In the genomic region with DNA sequence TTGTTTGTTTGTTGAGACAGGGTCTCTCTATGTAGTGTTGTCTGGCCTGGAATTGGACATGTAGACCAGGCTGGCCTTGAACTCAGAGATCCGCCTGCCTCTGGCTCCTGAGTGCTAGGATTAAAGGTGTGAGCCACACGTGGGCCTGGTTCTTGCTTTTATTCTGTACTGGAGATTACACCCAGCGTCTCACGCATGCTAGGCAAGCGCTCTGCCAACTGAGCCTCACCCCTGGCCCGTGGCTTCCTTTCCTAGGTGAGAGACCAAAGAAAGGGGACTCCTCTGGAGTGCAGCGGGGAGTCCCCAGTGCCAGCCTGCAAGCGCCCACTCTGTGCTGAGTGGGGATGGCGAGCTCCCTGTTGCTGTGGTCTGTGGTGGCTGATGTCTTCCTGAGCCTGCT, we compare ENCODE assay signal across 18 mouse cellular contexts.
"Had no signal": no experiment of that assay in that cellular context is flagged by ENCODE, and none has a peak within 500 bp of the region (broad histone marks: within the 10 kb centered on the region; RNA-seq: fewer than 3 reads in every experiment).

No protein-coding gene starts in this region.

- H3K9ac ChIP-seq: lung, embryonic 14.5 days; midbrain, embryonic 12.5 days; neural tube, embryonic 13.5 days; neural tube, embryonic 15.5 days had no signal

- H3K4me3 ChIP-seq: midbrain, embryonic 10.5 days; midbrain, embryonic 12.5 days; myocyte; neural tube, embryonic 13.5 days; neural tube, embryonic 15.5 days had no signal

- ATAC-seq: midbrain, embryonic 16.5 days had no signal

- H3K36me3 ChIP-seq: midbrain, embryonic 10.5 days; midbrain, embryonic 12.5 days; neural tube, embryonic 13.5 days; neural tube, embryonic 15.5 days had no signal

- H3K4me2 ChIP-seq: lung, embryonic 14.5 days; midbrain, embryonic 12.5 days; neural tube, embryonic 13.5 days; neural tube, embryonic 15.5 days had no signal

- H3K27ac ChIP-seq: midbrain, embryonic 10.5 days; midbrain, embryonic 12.5 days; neural tube, embryonic 13.5 days; neural tube, embryonic 15.5 days had no signal

- H3K9me3 ChIP-seq: midbrain, embryonic 10.5 days; midbrain, embryonic 12.5 days; neural tube, embryonic 13.5 days; neural tube, embryonic 15.5 days had no signal

- DNase-seq: lung, embryonic 14.5 days; lung, postnatal 10 days; lung, postnatal 4 days; midbrain, embryonic 14.5 days; retina, postnatal 1 day; right cerebral cortex, adult 18-20 months; right cerebral cortex, postnatal 25 days; right cerebral cortex, postnatal 4 days; spleen, adult 18-20 months; thymus, adult 18-20 months; thymus, postnatal 14 days; thymus, postnatal 36 days had no signal
